Mouse (Mus musculus) intestine, postnatal 0 days (tissue): ENCODE data around the gene Cox6b2. TPM values are rescaled to one million over a fixed set of nuclear protein-coding genes. Genes with fewer than 3 reads are reported as not detected.

ENCODE experiments used
- ATAC-seq: fragments of 200-750 bp; cut with Nextera tagmentation; 2 replicates; pipeline ENCODE4 v1.8.0; 2017; ENCODE audit warnings: mild to moderate bottlenecking, moderate TSS enrichment, moderate library complexity
- H3K27ac ChIP-seq: fragments of 300-500 bp; sonication (generic); 2 replicates; pipeline ENCODE4 v1.5.1; 2014; ENCODE audit warnings: mild to moderate bottlenecking, low read depth, low read length, moderate library complexity
- H3K27me3 ChIP-seq: fragments of 300-500 bp; sonication (generic); replicated peaks from 2 replicates; pipeline ENCODE4 v1.6.1; 2014; ENCODE audit warnings: low read length, mixed read lengths; ENCODE audit not compliant: control insufficient read depth, insufficient read depth
- H3K36me3 ChIP-seq: fragments of 300-500 bp; sonication (generic); 2 replicates; pipeline ENCODE4 v1.6.1; 2014; ENCODE audit warnings: mild to moderate bottlenecking, moderate library complexity; ENCODE audit not compliant: control insufficient read depth, insufficient read depth
- H3K4me1 ChIP-seq: fragments of 300-500 bp; sonication (generic); replicated peaks from 2 replicates; pipeline ENCODE4 v1.6.1; 2014; ENCODE audit warnings: antibody characterized with exemption, low read length, mixed read lengths; ENCODE audit not compliant: control insufficient read depth, insufficient read depth
- H3K4me2 ChIP-seq: fragments of 300-500 bp; sonication (generic); replicated peaks from 2 replicates; pipeline ENCODE4 v1.6.1; 2014; ENCODE audit warnings: low read depth, mild to moderate bottlenecking, moderate library complexity
- H3K4me3 ChIP-seq: fragments of 300-500 bp; sonication (generic); 2 replicates; pipeline ENCODE4 v1.5.1; 2014; ENCODE audit warnings: low read depth, low read length
- H3K9ac ChIP-seq: fragments of 300-500 bp; sonication (generic); 2 replicates; pipeline ENCODE4 v1.6.1; 2014; ENCODE audit warnings: mild to moderate bottlenecking, low read depth, low read length
- H3K9me3 ChIP-seq: fragments of 300-500 bp; sonication (generic); 2 replicates; pipeline ENCODE4 v1.6.1; 2016; ENCODE audit warnings: mixed run types; ENCODE audit not compliant: control insufficient read depth
- CTCF ChIP-seq: sonication (generic); IDR thresholded peaks from 2 replicates; pipeline ENCODE4 v1.5.1; 2016; ENCODE audit warnings: low read depth, mild to moderate bottlenecking, control low read depth, antibody characterized with exemption, moderate library complexity
- WGBS: fragments of 180-500 bp; shearing (Covaris S2); extraction: QIAGEN DNeasy Blood & Tissue Kit; methylation state at CpG from one replicate; pipeline ENCODE4 v1.1.7; 2014; 5-methylcytosine and 5-hydroxymethylcytosine counted together
- polyA plus RNA-seq: library from polyadenylated mRNA; unstranded; fragments of >200 nt; fragmentation: Nextera tagmentation; extraction: Ambion mirVana; gene quantifications from 2 replicates; pipeline ENCODE4 v1.2.1, GENCODE M21; 2015

The Cox6b2 gene
- polyA plus RNA-seq, 1 experiment from 2014 or later: 48.5 TPM

DNA sequence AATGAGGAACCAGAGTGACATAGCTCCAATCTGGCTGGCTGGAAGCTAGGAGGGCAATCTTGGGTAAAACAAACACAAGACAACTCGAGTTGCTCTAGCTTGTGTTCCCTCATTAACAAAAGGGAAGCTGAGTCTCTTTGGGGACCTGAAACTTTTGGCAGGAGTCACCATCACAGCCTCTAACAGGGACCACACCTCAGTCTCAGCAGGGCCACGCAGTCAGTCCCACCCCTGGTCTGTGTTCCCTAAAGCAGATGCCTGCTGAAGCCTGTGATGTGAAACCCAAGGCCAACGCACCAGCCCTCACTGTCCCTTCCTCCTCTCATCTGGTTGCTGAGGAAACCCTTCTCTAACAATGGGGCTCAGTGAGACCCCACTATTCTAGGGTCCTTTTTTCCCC, 29.2 kb upstream of the Cox6b2 start:
- no peak overlapping the region for H3K27ac ChIP-seq
- H3K4me1 ChIP-seq: no peaks in the 10 kb centered on the region
- no peak overlapping the region for H3K9ac ChIP-seq
- H3K4me3 ChIP-seq: no peak overlapping the region
- H3K4me2 ChIP-seq: no peak overlapping the region
- peaks cover 8% of the 10 kb centered on the region; the same call in 1 of the 2 replicates for H3K36me3 ChIP-seq
- ATAC-seq: no peak
- H3K9me3 ChIP-seq: no peaks in the 10 kb centered on the region
- peaks cover 20% of the 10 kb centered on the region for H3K27me3 ChIP-seq
- 46% methylated on average over 3 of the region's 3 CpGs for WGBS
- no peak for TF ChIP-seq CTCF

DNA sequence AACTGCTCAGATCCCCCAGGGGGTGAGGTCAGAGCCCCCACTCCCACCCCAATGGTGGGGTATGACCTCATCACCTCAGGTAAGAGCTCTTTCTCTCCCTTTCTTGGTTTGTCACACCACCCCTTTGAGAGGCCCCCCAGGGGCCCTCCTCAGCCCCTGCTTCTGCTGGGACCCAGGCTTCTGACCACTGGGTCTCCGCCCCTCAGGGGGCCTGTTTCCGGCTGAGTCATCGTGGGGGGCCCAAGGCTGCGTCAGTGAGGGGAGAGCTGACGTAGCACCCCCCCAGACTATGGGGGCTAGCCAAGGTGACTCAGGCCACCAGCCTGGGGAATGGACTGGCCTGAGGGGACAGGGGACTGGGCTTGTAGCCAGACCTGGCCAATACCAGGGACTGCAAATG, 27.0 kb upstream of the Cox6b2 start:
- no peaks in the 10 kb centered on the region for H3K4me1 ChIP-seq
- H3K9ac ChIP-seq: no peak overlapping the region
- WGBS: 28% methylated on average over 5 of the region's 5 CpGs
- H3K27me3 ChIP-seq: peaks cover 37% of the 10 kb centered on the region
- TF ChIP-seq CTCF: no peak
- no peak overlapping the region for H3K4me2 ChIP-seq
- peaks cover 7% of the 10 kb centered on the region; the same call in 1 of the 2 replicates for H3K36me3 ChIP-seq
- H3K9me3 ChIP-seq: no peaks in the 10 kb centered on the region
- no peak for ATAC-seq
- no peak overlapping the region for H3K27ac ChIP-seq
- no peak overlapping the region for H3K4me3 ChIP-seq

DNA sequence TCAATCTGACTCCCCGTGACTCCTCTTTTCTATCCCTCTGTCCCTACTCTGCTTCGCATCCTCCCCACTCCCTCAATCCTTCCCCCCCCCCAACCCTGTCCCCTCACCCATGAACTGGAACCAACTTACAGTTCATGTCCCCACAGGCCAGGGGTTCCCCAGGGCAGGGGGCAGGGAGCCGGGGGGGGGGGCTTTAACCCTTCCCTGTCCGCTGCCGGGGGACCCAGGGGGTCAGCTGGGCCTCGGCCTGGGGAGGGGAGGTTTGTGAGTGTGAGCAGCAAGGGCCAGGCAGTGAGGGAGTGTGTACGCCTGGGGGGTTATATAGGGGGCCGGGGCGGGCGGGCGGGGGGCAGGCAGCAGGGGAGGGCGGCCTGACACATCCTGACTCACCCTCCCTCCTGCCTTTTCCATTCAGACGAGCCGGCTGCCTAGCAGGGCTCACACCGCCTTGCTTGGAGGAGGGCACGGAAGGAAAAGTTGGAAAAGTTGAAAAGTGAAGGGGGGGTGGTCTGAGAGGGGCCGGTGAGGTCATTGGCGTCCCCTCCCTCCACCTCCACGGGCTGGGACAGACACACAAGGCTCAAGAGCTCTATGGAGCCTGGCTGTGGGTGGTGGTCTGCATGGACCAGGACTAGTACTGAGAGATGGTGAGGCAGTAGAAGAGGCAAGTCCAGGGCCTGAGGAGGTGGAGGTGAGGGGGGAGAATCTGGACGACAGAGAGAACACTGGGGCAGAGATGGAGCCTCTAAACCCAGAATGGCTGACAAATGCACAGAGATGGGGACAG, 25.1 kb upstream of the Cox6b2 start:
- no peak overlapping the region for H3K27ac ChIP-seq
- H3K4me2 ChIP-seq: no peak overlapping the region
- no peak for ATAC-seq

DNA sequence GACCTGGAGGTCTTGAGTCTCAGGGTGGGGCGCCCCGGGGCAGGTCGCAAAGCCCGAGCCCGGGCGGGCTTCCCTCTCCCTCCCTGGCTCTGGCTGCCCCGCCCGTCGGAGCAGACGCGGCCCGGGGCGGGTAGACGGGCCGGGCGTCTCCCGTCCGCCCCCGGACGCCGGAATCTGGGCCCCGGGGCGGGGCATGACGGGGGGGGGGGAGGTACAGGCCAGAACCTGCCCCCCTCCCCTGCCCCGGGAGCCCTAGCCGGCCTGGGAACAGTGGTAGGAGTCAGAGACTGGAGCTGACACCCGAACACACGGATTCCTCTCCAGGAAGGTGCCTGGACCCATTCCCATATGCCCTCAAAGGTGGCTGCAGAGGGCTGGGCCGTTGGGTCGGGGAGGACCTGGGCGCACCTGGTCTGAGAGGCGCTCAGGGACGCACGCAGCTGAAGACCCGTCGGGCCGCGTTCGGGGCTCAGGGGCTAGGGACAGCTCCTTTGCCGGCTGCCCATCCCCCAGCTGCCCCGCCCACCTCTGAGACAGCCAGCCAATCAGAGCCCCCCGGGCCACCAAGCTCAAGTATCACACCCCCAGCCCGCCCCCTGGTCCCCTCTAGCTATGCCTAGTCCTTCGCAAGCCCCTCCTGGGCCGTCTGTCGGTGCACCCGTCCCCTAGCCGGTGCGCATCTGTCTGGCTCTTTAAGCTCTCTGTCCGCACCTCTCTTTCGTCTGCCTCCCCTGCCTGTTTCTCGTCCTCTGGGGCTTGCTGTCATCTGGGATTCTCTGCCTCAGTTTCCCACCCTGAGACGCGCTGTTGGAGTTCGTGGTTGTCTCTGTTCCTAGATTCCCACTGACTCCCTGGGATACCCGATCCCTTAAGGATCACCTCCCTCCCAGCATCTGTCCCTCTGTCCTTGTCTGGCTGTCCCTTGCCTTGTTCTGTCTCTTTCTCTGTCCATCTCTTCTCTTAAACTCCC, 24.3 kb upstream of the Cox6b2 start:
- peak overlapping the region; percentile 80 for H3K4me2 ChIP-seq
- peak; percentile 49 for ATAC-seq
- H3K36me3 ChIP-seq: no peaks in the 10 kb centered on the region
- no peak for TF ChIP-seq CTCF
- peaks cover 37% of the 10 kb centered on the region for H3K27me3 ChIP-seq
- H3K4me1 ChIP-seq: no peaks in the 10 kb centered on the region
- H3K9ac ChIP-seq: peak overlapping the region; percentile 37; the same call in 1 of the 2 replicates
- peak overlapping the region; percentile 49 for H3K4me3 ChIP-seq
- no peaks in the 10 kb centered on the region for H3K9me3 ChIP-seq
- no peak overlapping the region for H3K27ac ChIP-seq
- WGBS: 2% methylated on average over 41 of the region's 56 CpGs

More for the DNA sequence above, 25.1 kb upstream of the Cox6b2 start:
- no peak overlapping the region for H3K4me3 ChIP-seq
- H3K4me1 ChIP-seq: no peaks in the 10 kb centered on the region
- 12% methylated on average over 16 of the region's 20 CpGs for WGBS
- H3K36me3 ChIP-seq: no peaks in the 10 kb centered on the region
- peaks cover 37% of the 10 kb centered on the region for H3K27me3 ChIP-seq
- TF ChIP-seq CTCF: no peak
- H3K9ac ChIP-seq: no peak overlapping the region
- no peaks in the 10 kb centered on the region for H3K9me3 ChIP-seq

DNA sequence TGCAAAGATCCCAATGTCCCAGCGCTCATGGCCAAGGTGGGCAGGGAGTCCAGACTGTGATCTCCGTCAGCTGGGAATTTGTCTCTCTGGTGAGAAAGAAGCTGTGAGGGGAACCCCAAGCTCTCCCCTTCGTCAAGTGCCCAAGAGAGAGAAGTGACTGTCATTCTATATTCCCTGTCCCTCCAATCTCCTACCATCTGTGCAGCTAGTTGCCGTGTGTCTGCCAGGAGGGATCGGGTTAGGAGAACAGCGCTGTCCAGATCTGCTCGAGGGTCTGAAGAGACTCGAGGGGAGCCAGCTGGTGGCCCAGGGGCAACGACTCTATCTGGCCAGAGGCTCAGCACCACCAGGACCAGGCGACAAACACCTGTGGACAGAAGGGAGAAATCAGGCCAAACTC, 23.2 kb upstream of the Cox6b2 start:
- no peaks in the 10 kb centered on the region for H3K4me1 ChIP-seq
- H3K4me2 ChIP-seq: no peak overlapping the region
- TF ChIP-seq CTCF: no peak
- peaks cover 37% of the 10 kb centered on the region for H3K27me3 ChIP-seq
- no peaks in the 10 kb centered on the region for H3K36me3 ChIP-seq
- H3K27ac ChIP-seq: no peak overlapping the region
- H3K9ac ChIP-seq: no peak overlapping the region
- ATAC-seq: no peak
- 55% methylated on average over 10 of the region's 10 CpGs for WGBS
- H3K9me3 ChIP-seq: no peaks in the 10 kb centered on the region
- H3K4me3 ChIP-seq: no peak overlapping the region

DNA sequence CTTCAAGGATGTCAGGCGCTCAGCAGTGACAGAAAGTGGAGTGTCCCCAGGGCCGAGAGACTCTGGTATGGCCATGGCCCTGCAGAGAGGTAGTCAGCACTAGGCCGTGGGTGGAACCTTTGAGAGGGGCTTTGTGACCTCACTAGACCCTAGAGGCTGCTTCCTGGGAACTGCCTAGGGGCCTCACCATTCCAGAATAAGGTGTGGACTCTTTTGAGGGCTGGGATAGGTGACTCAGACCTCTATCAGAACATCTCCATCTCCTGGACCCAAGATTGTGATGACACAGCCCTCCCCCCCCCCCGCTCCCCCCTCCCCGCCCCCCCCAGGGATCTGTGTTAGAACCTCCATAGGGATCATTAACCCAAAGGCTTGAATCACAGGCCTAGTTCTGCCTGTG, 18.3 kb upstream of the Cox6b2 start, which contains the start of gene Fam71e2:
TSS of gene Fam71e2 (minus strand) at position 101 of the 400 bp plus-strand sequence.
- Histone ChIP-seq H3K36me3 (no peaks in the 10 kb centered on the region), H3K9me3 (no peaks in the 10 kb centered on the region), H3K9ac (no peak within 1 kb of the TSS), H3K4me2 (no peak within 1 kb of the TSS), H3K27ac (no peak within 1 kb of the TSS), H3K27me3 (peaks cover 8% of the 10 kb centered on the region), H3K4me1 (no peaks in the 10 kb centered on the region), H3K4me3 (no peak within 1 kb of the TSS)
- no peak for TF ChIP-seq CTCF
- no peak for ATAC-seq
- WGBS: 68% methylated on average over 5 of the region's 5 CpGs
